8 mouse cellular contexts compared by ENCODE assay signal in the genomic region with DNA sequence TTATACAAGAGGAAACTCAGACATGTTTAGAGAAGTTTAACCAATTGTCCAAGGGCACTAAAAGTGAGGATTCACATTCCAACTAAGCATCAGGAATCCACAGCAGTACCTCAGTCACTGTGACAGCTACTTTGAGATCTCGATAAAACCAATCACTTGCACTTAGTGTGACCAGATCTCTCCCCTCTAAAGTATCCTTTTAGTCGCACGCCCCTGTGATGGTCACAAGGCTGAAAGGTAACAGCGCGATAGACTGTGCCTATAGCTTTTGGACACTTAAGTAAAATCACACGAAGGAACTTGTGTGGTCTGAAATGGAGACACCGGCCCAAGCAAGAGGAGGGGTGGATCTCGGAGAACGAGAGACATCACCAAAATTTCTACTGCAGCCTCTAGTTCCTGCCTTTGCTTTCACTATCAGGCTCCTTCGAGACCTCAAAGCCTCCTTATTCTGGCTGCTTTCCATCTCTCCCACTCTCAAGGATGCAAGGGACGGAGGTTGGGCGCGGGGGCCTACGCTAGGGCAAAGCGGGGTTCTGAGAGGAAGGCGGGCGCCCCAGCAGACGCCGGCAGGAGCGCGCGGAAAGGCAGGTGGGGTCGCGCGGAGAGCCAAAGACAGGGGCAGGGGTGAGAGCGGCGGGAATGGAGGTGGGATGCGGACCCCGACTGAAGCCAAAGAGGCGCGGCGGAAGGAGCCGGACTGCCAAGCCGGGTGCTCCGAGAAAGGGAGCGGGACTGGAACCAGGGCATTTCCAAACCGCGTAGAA. TPM values are rescaled to one million over a fixed set of nuclear protein-coding genes. Genes with fewer than 3 reads are reported as not detected.
DNase-seq lines count a peak whose midpoint lies in the region; ATAC-seq and TF ChIP-seq lines count a peak whose summit lies in the region.

A gene (plus strand): TSS at position 518 of the 767 bp plus-strand sequence.

- H3K36me3 ChIP-seq in embryonic facial prominence, embryonic 14.5 days (ENCODE audit: control insufficient read depth, insufficient read depth, low read length): no peaks in the 10 kb centered on the region
- no peaks in the 10 kb centered on the region for H3K36me3 ChIP-seq in heart, embryonic 15.5 days
- no peaks in the 10 kb centered on the region for H3K36me3 ChIP-seq in kidney, embryonic 16.5 days (ENCODE audit: insufficient read depth, low read length)
- no peaks in the 10 kb centered on the region for H3K36me3 ChIP-seq in liver, embryonic 15.5 days (replicated peaks)
- no peaks in the 10 kb centered on the region for H3K36me3 ChIP-seq in neural tube, embryonic 11.5 days (ENCODE audit: control insufficient read depth, insufficient read depth, low read length)
- H3K36me3 ChIP-seq in thymus, adult 2 months (ENCODE audit: control insufficient read depth, insufficient read depth, low read length): no peaks in the 10 kb centered on the region

- H3K4me1 ChIP-seq in embryonic facial prominence, embryonic 14.5 days (ENCODE audit: control insufficient read depth, insufficient read depth, low read length): peaks cover 15% of the 10 kb centered on the region; the same call in 1 of the 2 replicates
- peaks cover 6% of the 10 kb centered on the region for H3K4me1 ChIP-seq in heart, embryonic 15.5 days (replicated peaks)
- H3K4me1 ChIP-seq in kidney, embryonic 16.5 days (ENCODE audit: insufficient read depth, low read length): peaks cover 7% of the 10 kb centered on the region
- peaks cover 18% of the 10 kb centered on the region for H3K4me1 ChIP-seq in liver, embryonic 15.5 days (replicated peaks)
- peaks cover 5% of the 10 kb centered on the region; the same call in 1 of the 2 replicates for H3K4me1 ChIP-seq in neural tube, embryonic 11.5 days (ENCODE audit: control insufficient read depth, insufficient read depth, low read length)
- peaks cover 7% of the 10 kb centered on the region for H3K4me1 ChIP-seq in thymus, adult 2 months (replicated peaks; ENCODE audit: control insufficient read depth, insufficient read depth, low read length)

- peak within 1 kb of the TSS; percentile 74 for H3K4me2 ChIP-seq in embryonic facial prominence, embryonic 14.5 days (ENCODE audit: low read depth, low read length)
- peak within 1 kb of the TSS; percentile 95 for H3K4me2 ChIP-seq in heart, embryonic 15.5 days
- H3K4me2 ChIP-seq in kidney, embryonic 16.5 days (replicated peaks; ENCODE audit: low read depth, low read length): peak within 1 kb of the TSS; percentile 77
- H3K4me2 ChIP-seq in liver, embryonic 15.5 days: peak within 1 kb of the TSS; percentile 95
- H3K4me2 ChIP-seq in neural tube, embryonic 11.5 days (ENCODE audit: low read depth): peak within 1 kb of the TSS; percentile 97

- no peaks in the 10 kb centered on the region for H3K27me3 ChIP-seq in embryonic facial prominence, embryonic 14.5 days (replicated peaks; ENCODE audit: control insufficient read depth, insufficient read depth, low read length)
- no peaks in the 10 kb centered on the region for H3K27me3 ChIP-seq in heart, embryonic 15.5 days
- H3K27me3 ChIP-seq in kidney, embryonic 16.5 days (ENCODE audit: insufficient read depth, low read length): no peaks in the 10 kb centered on the region
- H3K27me3 ChIP-seq in liver, embryonic 15.5 days: peaks cover 33% of the 10 kb centered on the region
- no peaks in the 10 kb centered on the region for H3K27me3 ChIP-seq in neural tube, embryonic 11.5 days (ENCODE audit: control insufficient read depth, insufficient read depth, low read length)
- H3K27me3 ChIP-seq in thymus, adult 2 months (ENCODE audit: control insufficient read depth, insufficient read depth, low read length): no peaks in the 10 kb centered on the region

- no peaks in the 10 kb centered on the region for H3K9me3 ChIP-seq in embryonic facial prominence, embryonic 14.5 days (ENCODE audit: control insufficient read depth, low read length)
- H3K9me3 ChIP-seq in heart, embryonic 15.5 days (replicated peaks): no peaks in the 10 kb centered on the region
- no peaks in the 10 kb centered on the region for H3K9me3 ChIP-seq in kidney, embryonic 16.5 days (ENCODE audit: low read length)
- no peaks in the 10 kb centered on the region for H3K9me3 ChIP-seq in liver, embryonic 15.5 days (replicated peaks)
- H3K9me3 ChIP-seq in neural tube, embryonic 11.5 days (ENCODE audit: control insufficient read depth, low read length): no peaks in the 10 kb centered on the region

- peak within 1 kb of the TSS; percentile 84 for H3K27ac ChIP-seq in embryonic facial prominence, embryonic 14.5 days (replicated peaks; ENCODE audit: low read depth, low read length)
- H3K27ac ChIP-seq in heart, embryonic 15.5 days: peak within 1 kb of the TSS; percentile 65
- H3K27ac ChIP-seq in kidney, embryonic 16.5 days (ENCODE audit: low read length): peak within 1 kb of the TSS; percentile 61; the same call in 1 of the 2 replicates
- no peak within 1 kb of the TSS for H3K27ac ChIP-seq in liver, embryonic 15.5 days (replicated peaks)
- H3K27ac ChIP-seq in neural tube, embryonic 11.5 days (ENCODE audit: low read depth, low read length): peak within 1 kb of the TSS; percentile 73
- no peak within 1 kb of the TSS for H3K27ac ChIP-seq in thymus, adult 2 months (ENCODE audit: control insufficient read depth, insufficient read depth, low read length)

- peak within 1 kb of the TSS; percentile 85 for H3K4me3 ChIP-seq in embryonic facial prominence, embryonic 14.5 days (ENCODE audit: low read depth, low read length)
- peak within 1 kb of the TSS; percentile 86 for H3K4me3 ChIP-seq in heart, embryonic 15.5 days
- H3K4me3 ChIP-seq in kidney, embryonic 16.5 days (ENCODE audit: low read length): peak within 1 kb of the TSS; percentile 81
- peak within 1 kb of the TSS; percentile 71 for H3K4me3 ChIP-seq in liver, embryonic 15.5 days (replicated peaks)
- peak within 1 kb of the TSS; percentile 70 for H3K4me3 ChIP-seq in neural tube, embryonic 11.5 days (ENCODE audit: low read depth, low read length)
- H3K4me3 ChIP-seq in thymus, adult 2 months (ENCODE audit: control insufficient read depth, insufficient read depth, low read length): peak within 1 kb of the TSS; percentile 85

- WGBS in embryonic facial prominence, embryonic 14.5 days: under 1% methylated on average over 37 of the region's 38 CpGs
- under 1% methylated on average over 38 of the region's 38 CpGs for WGBS in heart, embryonic 15.5 days
- WGBS in kidney, embryonic 16.5 days: under 1% methylated on average over 35 of the region's 38 CpGs
- 1% methylated on average over 38 of the region's 38 CpGs for WGBS in liver, embryonic 15.5 days (ENCODE audit: insufficient replicate concordance)
- under 1% methylated on average over 38 of the region's 38 CpGs for WGBS in neural tube, embryonic 11.5 days
- WGBS in thymus, adult 2 months: 1% methylated on average over 38 of the region's 38 CpGs

- peak within 1 kb of the TSS; percentile 87 for H3K9ac ChIP-seq in embryonic facial prominence, embryonic 14.5 days (ENCODE audit: low read depth, low read length)
- H3K9ac ChIP-seq in heart, embryonic 15.5 days: peak within 1 kb of the TSS; percentile 88
- peak within 1 kb of the TSS; percentile 89 for H3K9ac ChIP-seq in kidney, embryonic 16.5 days (replicated peaks; ENCODE audit: low read length)
- peak within 1 kb of the TSS; percentile 67 for H3K9ac ChIP-seq in liver, embryonic 15.5 days
- H3K9ac ChIP-seq in neural tube, embryonic 11.5 days (ENCODE audit: low read length): peak within 1 kb of the TSS; percentile 83

- ATAC-seq in embryonic facial prominence, embryonic 14.5 days (ENCODE audit: low read depth): peak; percentile 48
- ATAC-seq in heart, embryonic 15.5 days (replicated peaks; ENCODE audit: insufficient number of reproducible peaks, insufficient read depth, low FRiP score, low read depth): peak; percentile 57
- peak; percentile 76; the same call in 1 of the 2 replicates for ATAC-seq in kidney, embryonic 16.5 days (ENCODE audit: low FRiP score, low TSS enrichment)
- ATAC-seq in liver, embryonic 15.5 days (ENCODE audit: insufficient read depth): peak; percentile 48
- ATAC-seq in neural tube, embryonic 11.5 days (ENCODE audit: insufficient read depth, low FRiP score, low TSS enrichment): peak; percentile 6; the same call in 1 of the 2 replicates

- no peak for TF ChIP-seq CTCF in thymus, adult 2 months (IDR thresholded peaks at IDR 0.05; ENCODE audit: borderline replicate concordance, control insufficient read depth, extremely low read depth, insufficient read depth, low read length, poor library complexity)

- DNase-seq in CD4-positive, CD25-positive, alpha-beta regulatory T cell, adult 2 months (ENCODE audit: low read depth, low spot score): peak; percentile 57
- DNase-seq in adrenal gland, adult 2 months: peak; percentile 71
- peak; percentile 50 for DNase-seq in embryonic facial prominence, embryonic 14.5 days (ENCODE audit: low spot score)
- peak; percentile 54 for DNase-seq in neural tube, embryonic 11.5 days (ENCODE audit: low spot score)
- DNase-seq in thymus, adult 2 months: peak; percentile 74

- no peak for TF ChIP-seq POLR2A in thymus, adult 2 months (IDR thresholded peaks at IDR 0.05; ENCODE audit: control insufficient read depth, extremely low read depth, insufficient read depth, low read length, poor library complexity)

RNA-seq across cellular contexts. Expression of the gene that starts here (rescaled TPM):
- total RNA-seq in adrenal gland, adult 2 months (2021): 1 to 10 TPM; 1.8 to 2.9 TPM
- 0.27 TPM in 1 of 2 replicates, not detected in the other for polyA plus RNA-seq in adrenal gland, adult 2 months (2012; rRNA removed)
- polyA plus RNA-seq in embryonic facial prominence, embryonic 14.5 days (2014; fragmentation: Nextera tagmentation; extraction: Ambion mirVana): 1.2 TPM in 2 replicates
- 0.78 and 1.6 TPM in 2 replicates for polyA plus RNA-seq in heart, embryonic 15.5 days (2015; fragmentation: Nextera tagmentation; extraction: Ambion mirVana)
- polyA plus RNA-seq in kidney, embryonic 16.5 days (2015; fragmentation: Nextera tagmentation; extraction: Ambion mirVana): 0.66 and 1.2 TPM in 2 replicates
- polyA plus RNA-seq in liver, embryonic 15.5 days (2015; fragmentation: Nextera tagmentation; extraction: Ambion mirVana): 4.8 and 6.8 TPM in 2 replicates
- polyA plus RNA-seq in neural tube, embryonic 11.5 days (2014; fragmentation: Nextera tagmentation; extraction: Ambion mirVana): 0.77 and 1.8 TPM in 2 replicates
- 0.23 and 0.49 TPM in 2 replicates for polyA plus RNA-seq in thymus, adult 2 months (2012; rRNA removed)

Comparison
In these comparisons a context has a peak if more than half of its experiments do, and no peak if none do; other contexts are left out.
1. Peak in DNase-seq and H3K4me3 ChIP-seq in thymus, adult 2 months; RNA of the gene not detected or under 1 TPM.
2. ATAC-seq: peak in every context shown above with its lines; median percentile 76 in kidney, embryonic 16.5 days; 57 in heart, embryonic 15.5 days; 48 in embryonic facial prominence, embryonic 14.5 days; 48 in liver, embryonic 15.5 days; 6 in neural tube, embryonic 11.5 days.
3. H3K27ac ChIP-seq: peak in embryonic facial prominence, embryonic 14.5 days (single experiment), heart, embryonic 15.5 days (single experiment), kidney, embryonic 16.5 days (single experiment) and neural tube, embryonic 11.5 days (single experiment); none in liver, embryonic 15.5 days (single experiment) and thymus, adult 2 months (single experiment).
4. Peak in every context shown above with its lines, with median percentiles within 50 percentile points of each other: DNase-seq, H3K4me2 ChIP-seq, H3K4me3 ChIP-seq and H3K9ac ChIP-seq.